Mouse (Mus musculus) kidney, postnatal 0 days (tissue): ENCODE data around the gene Olfr1140. TPM values are rescaled to one million over a fixed set of nuclear protein-coding genes. Genes with fewer than 3 reads are reported as not detected.

Experiments used
- ATAC-seq: fragments of 200-750 bp; cut with Nextera tagmentation; replicated peaks from 2 replicates; pipeline ENCODE4 v1.8.0; 2017; ENCODE audit warnings: low read depth, moderate number of reproducible peaks, moderate TSS enrichment, moderate library complexity; ENCODE audit not compliant: low FRiP score
- DNase-seq: peaks from one replicate; pipeline ENCODE4 v3.0.0-alpha.2; 2016; ENCODE audit warnings: low spot score
- H3K27ac ChIP-seq: fragments of 300-500 bp; sonication (generic); 2 replicates; pipeline ENCODE4 v1.5.1; 2014; ENCODE audit warnings: mild to moderate bottlenecking
- H3K27me3 ChIP-seq: fragments of 300-500 bp; sonication (generic); 2 replicates; pipeline ENCODE4 v1.6.1; 2014; ENCODE audit warnings: low read length, mixed read lengths; ENCODE audit not compliant: insufficient read depth
- H3K36me3 ChIP-seq: fragments of 300-500 bp; sonication (generic); 2 replicates; pipeline ENCODE4 v1.6.1; 2014; ENCODE audit warnings: low read length, mixed read lengths; ENCODE audit not compliant: insufficient read depth
- H3K4me1 ChIP-seq: fragments of 300-500 bp; sonication (generic); replicated peaks from 2 replicates; pipeline ENCODE4 v1.6.1; 2014; ENCODE audit warnings: antibody characterized with exemption, low read length, mixed read lengths; ENCODE audit not compliant: insufficient read depth
- H3K4me2 ChIP-seq: fragments of 300-500 bp; sonication (generic); 2 replicates; pipeline ENCODE4 v1.6.1; 2014; ENCODE audit warnings: mild to moderate bottlenecking, low read length, moderate library complexity, mixed read lengths
- H3K4me3 ChIP-seq: fragments of 300-500 bp; sonication (generic); replicated peaks from 2 replicates; pipeline ENCODE4 v1.5.1; 2014; ENCODE audit warnings: low read depth, low read length
- H3K9ac ChIP-seq: fragments of 300-500 bp; sonication (generic); 2 replicates; pipeline ENCODE4 v1.6.1; 2014; ENCODE audit warnings: low read depth, low read length
- H3K9me3 ChIP-seq: fragments of 300-500 bp; sonication (generic); replicated peaks from 2 replicates; pipeline ENCODE4 v1.6.1; 2016; ENCODE audit warnings: low read length, inconsistent platforms, mixed read lengths
- CTCF ChIP-seq: IDR thresholded peaks from 2 replicates; pipeline ENCODE4 v1.5.1; 2016; ENCODE audit warnings: antibody characterized with exemption, low read depth, mild to moderate bottlenecking, moderate library complexity
- WGBS: fragments of 180-500 bp; shearing (Covaris S2); extraction: QIAGEN DNeasy Blood & Tissue Kit; methylation state at CpG from one replicate; pipeline ENCODE4 v1.1.7; 2014; 5-methylcytosine and 5-hydroxymethylcytosine counted together
- polyA plus RNA-seq: library from polyadenylated mRNA; unstranded; fragments of >200 nt; fragmentation: Nextera tagmentation; extraction: Ambion mirVana; gene quantifications from 2 replicates; pipeline ENCODE4 v1.2.1, GENCODE M21; 2015

Olfr1140 gene
- not detected in 2 replicates for polyA plus RNA-seq

- Histone ChIP-seq H3K9me3 (no peaks in the 10 kb centered on the region), H3K27me3 (no peaks in the 10 kb centered on the region), H3K36me3 (no peaks in the 10 kb centered on the region), H3K4me3 (no peak within 1 kb of the TSS), H3K9ac (no peak within 1 kb of the TSS), H3K4me2 (no peak within 1 kb of the TSS), H3K27ac (no peak within 1 kb of the TSS), H3K4me1 (no peaks in the 10 kb centered on the region)
- WGBS = 76% methylated on average over 3 of the region's 3 CpGs
- DNase-seq (no peak), ATAC-seq (no peak)
- TF ChIP-seq CTCF = no peak
These were observed at the start of gene Olfr1140 for GRCm38 (mm10) chr2:87743452-87743851. Olfr1140 (plus strand) TSS chr2:87743752.

DNA sequence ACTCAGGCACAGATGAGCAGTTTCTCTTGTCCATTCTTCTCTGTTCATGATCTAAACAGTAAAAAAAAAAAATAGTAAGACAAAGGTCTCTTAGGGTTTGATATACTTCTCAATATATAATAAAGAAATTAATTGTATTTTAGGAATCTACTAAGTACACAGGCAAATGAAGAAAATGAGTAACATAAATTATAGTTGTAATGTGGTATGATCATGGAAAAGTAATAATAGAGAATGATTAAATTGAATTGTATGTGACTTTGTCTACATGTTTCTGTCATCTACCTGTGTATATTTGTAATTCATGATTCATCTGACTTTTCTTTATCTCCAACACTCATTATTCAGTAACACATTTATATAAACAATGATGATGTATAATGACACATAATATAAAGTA lies 49.7 kb upstream of the Olfr1140 start, which contains the start of gene Olfr1136:
TSS of gene Olfr1136 (minus strand) at position 101 of the 400 bp plus-strand sequence.
- ATAC-seq (no peak), DNase-seq (no peak)
- Histone ChIP-seq H3K9ac (no peak within 1 kb of the TSS), H3K4me1 (no peaks in the 10 kb centered on the region), H3K4me2 (no peak within 1 kb of the TSS), H3K9me3 (no peaks in the 10 kb centered on the region), H3K27ac (no peak within 1 kb of the TSS), H3K4me3 (no peak within 1 kb of the TSS), H3K36me3 (no peaks in the 10 kb centered on the region), H3K27me3 (no peaks in the 10 kb centered on the region)
- TF ChIP-seq CTCF = no peak

DNA sequence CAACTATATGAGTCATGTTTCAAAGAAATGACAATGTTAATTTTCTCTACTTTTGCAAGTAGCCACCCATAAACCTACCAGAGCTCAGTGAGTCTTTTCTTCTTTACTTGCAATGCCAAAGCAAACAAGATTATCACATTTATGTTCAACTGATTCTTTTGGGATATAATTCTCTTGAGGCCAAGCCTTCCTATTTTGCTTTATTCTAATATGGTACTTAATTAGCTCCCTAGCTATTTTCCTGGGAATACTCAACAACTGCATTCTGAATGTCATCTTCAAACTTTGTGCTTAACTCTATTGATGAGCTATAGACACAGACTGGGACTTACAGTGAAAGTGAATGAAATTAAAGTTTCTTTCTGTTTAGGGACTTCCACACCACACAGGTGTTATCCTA lies 30.5 kb upstream of the Olfr1140 start, which contains the start of gene Olfr1137:
TSS of gene Olfr1137 (minus strand) at position 101 of the 400 bp plus-strand sequence.
- TF ChIP-seq CTCF = no peak
- Histone ChIP-seq H3K4me3 (no peak within 1 kb of the TSS), H3K9me3 (no peaks in the 10 kb centered on the region), H3K4me1 (no peaks in the 10 kb centered on the region), H3K4me2 (no peak within 1 kb of the TSS), H3K27ac (no peak within 1 kb of the TSS), H3K36me3 (no peaks in the 10 kb centered on the region), H3K9ac (no peak within 1 kb of the TSS), H3K27me3 (no peaks in the 10 kb centered on the region)
- ATAC-seq (no peak), DNase-seq (no peak)

DNA sequence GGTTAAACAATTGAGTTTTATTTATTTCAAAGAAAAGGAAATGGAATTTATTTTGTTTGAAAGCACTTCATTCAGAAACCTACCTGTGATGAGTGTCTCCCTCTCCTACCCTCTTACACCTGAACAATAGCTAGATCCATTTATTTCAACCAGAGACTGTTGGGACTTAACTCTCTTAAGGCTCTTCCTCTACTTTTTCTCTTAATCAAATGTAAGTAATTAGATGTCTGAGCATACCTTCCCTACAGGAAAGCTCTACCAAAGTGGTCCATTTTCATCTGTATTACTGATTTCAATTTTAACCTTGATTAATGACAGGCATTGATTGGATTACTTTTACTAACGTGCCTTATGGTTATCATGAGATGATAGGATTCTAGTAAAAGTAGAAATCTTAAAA lies 3.7 kb upstream of the Olfr1140 start, which contains the start of gene Olfr1138:
TSS of gene Olfr1138 (minus strand) at position 101 of the 400 bp plus-strand sequence.
- WGBS = 84% methylated on average over 1 of the region's 1 CpGs
- Histone ChIP-seq H3K4me2 (no peak within 1 kb of the TSS), H3K27ac (no peak within 1 kb of the TSS), H3K9ac (no peak within 1 kb of the TSS), H3K27me3 (no peaks in the 10 kb centered on the region), H3K36me3 (no peaks in the 10 kb centered on the region), H3K4me3 (no peak within 1 kb of the TSS), H3K4me1 (no peaks in the 10 kb centered on the region), H3K9me3 (no peaks in the 10 kb centered on the region)
- DNase-seq (no peak), ATAC-seq (no peak)
- no peak for TF ChIP-seq CTCF

DNA sequence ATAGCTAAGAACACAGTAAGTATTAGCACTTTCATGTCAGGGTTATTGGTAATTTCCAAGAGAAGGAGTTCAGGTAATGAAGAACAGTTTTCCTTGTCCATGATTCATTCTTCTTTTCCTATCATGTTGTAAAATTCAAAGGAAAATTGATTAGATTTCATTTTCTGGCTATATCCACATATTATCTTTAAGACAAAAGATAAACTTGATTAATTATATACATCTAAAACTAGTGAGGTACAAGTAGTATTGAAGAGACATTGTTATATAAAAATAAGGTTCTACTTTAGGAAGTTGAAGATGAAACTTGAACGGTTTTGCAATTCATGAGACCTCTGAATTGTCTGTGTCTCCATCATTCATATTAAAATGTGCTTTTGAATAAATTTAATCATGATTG lies 10.3 kb downstream of the Olfr1140 start, which contains the start of gene Olfr1141:
TSS of gene Olfr1141 (minus strand) at position 101 of the 400 bp plus-strand sequence.
- no peaks in the 10 kb centered on the region for H3K9me3 ChIP-seq
- H3K4me2 ChIP-seq = no peak within 1 kb of the TSS
- H3K9ac ChIP-seq = no peak within 1 kb of the TSS
- no peak within 1 kb of the TSS for H3K4me3 ChIP-seq
- H3K27ac ChIP-seq = no peak within 1 kb of the TSS
- no peak for TF ChIP-seq CTCF
- H3K4me1 ChIP-seq = no peaks in the 10 kb centered on the region
- DNase-seq (no peak), ATAC-seq (no peak)
- WGBS = 83% methylated on average over 1 of the region's 1 CpGs
- H3K36me3 ChIP-seq = no peaks in the 10 kb centered on the region
- no peaks in the 10 kb centered on the region for H3K27me3 ChIP-seq

DNA sequence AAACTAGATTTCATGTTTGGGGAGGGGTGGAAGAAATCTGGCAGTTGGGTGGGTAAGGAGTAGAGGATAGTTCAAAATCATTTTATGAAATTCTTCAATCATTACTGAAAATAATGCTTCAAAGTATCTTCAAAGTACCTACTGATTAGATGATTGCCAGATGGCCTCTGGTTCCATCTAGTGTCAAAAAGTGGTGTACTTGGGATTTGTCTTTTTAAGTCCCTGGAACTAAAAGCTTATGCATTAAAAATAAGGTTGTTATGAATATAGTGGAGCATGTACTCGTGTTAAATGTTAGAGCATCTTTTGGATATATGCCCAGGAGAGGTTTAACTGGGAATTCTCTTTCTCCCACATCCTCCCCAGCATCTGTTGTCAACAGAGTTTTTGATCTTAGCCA lies 32.6 kb downstream of the Olfr1140 start:
- WGBS = 52% methylated on average over 1 of the region's 1 CpGs
- Histone ChIP-seq H3K4me2 (no peak overlapping the region), H3K9me3 (no peaks in the 10 kb centered on the region; the same call in 1 of the 2 replicates), H3K4me3 (no peak overlapping the region), H3K9ac (no peak overlapping the region), H3K27me3 (no peaks in the 10 kb centered on the region), H3K4me1 (no peaks in the 10 kb centered on the region), H3K27ac (no peak overlapping the region), H3K36me3 (no peaks in the 10 kb centered on the region)
- no peak for ATAC-seq
- peak; percentile 13; the same call in 1 of the 2 replicates for TF ChIP-seq CTCF
- DNase-seq = no peak

- H3K27ac ChIP-seq = no peak within 1 kb of the TSS
- DNase-seq = no peak
- WGBS = 69% methylated on average over 4 of the region's 4 CpGs
These were observed 35.6 kb downstream of the Olfr1140 start, which contains the start of gene Olfr152 for GRCm38 (mm10) chr2:87779183-87779582. Olfr152 (plus strand) TSS chr2:87779483.

More at GRCm38 (mm10) chr2:87779183-87779582, 35.6 kb downstream of the Olfr1140 start, which contains the start of gene Olfr152:
- H3K36me3 ChIP-seq = no peaks in the 10 kb centered on the region
- no peaks in the 10 kb centered on the region for H3K4me1 ChIP-seq
- H3K4me2 ChIP-seq = no peak within 1 kb of the TSS
- no peak for TF ChIP-seq CTCF
- H3K4me3 ChIP-seq = no peak within 1 kb of the TSS
- no peaks in the 10 kb centered on the region; the same call in 1 of the 2 replicates for H3K9me3 ChIP-seq
- no peak for ATAC-seq
- no peak within 1 kb of the TSS for H3K9ac ChIP-seq
- H3K27me3 ChIP-seq = no peaks in the 10 kb centered on the region

Other genes starting within 250 kb of the Olfr1140 start
- not detected in 2 replicates for gene Pramel7, start 246.7 kb upstream of the Olfr1140 start, polyA plus RNA-seq
- gene Pramel6, start 237.2 kb upstream of the Olfr1140 start, polyA plus RNA-seq = not detected in 2 replicates
- gene Olfr153, start 212.0 kb upstream of the Olfr1140 start, polyA plus RNA-seq = not detected in 2 replicates
- gene Olfr1128, start 198.2 kb upstream of the Olfr1140 start, polyA plus RNA-seq = not detected in 2 replicates
- gene Olfr1129, start 169.8 kb upstream of the Olfr1140 start, polyA plus RNA-seq = not detected in 2 replicates
- gene Olfr1130, start 137.5 kb upstream of the Olfr1140 start, polyA plus RNA-seq = not detected in 2 replicates
- gene Olfr1131, start 116.6 kb upstream of the Olfr1140 start, polyA plus RNA-seq = not detected in 2 replicates
- gene Olfr1132, start 106.2 kb upstream of the Olfr1140 start, polyA plus RNA-seq = not detected in 2 replicates
- not detected in 2 replicates for gene Olfr1133, start 96.4 kb upstream of the Olfr1140 start, polyA plus RNA-seq
- not detected in 2 replicates for gene Olfr1134, start 85.3 kb upstream of the Olfr1140 start, polyA plus RNA-seq
- gene Olfr1135, start 70.1 kb upstream of the Olfr1140 start, polyA plus RNA-seq = not detected in 2 replicates
- not detected in 2 replicates for gene Olfr1136, start 49.8 kb upstream of the Olfr1140 start, polyA plus RNA-seq
- not detected in 2 replicates for gene Olfr1137, start 30.6 kb upstream of the Olfr1140 start, polyA plus RNA-seq
- gene Olfr1138, start 3.8 kb upstream of the Olfr1140 start, polyA plus RNA-seq = not detected in 2 replicates
- gene Olfr1141, start 10.2 kb downstream of the Olfr1140 start, polyA plus RNA-seq = not detected in 2 replicates
- not detected in 2 replicates for gene Olfr152, start 35.7 kb downstream of the Olfr1140 start, polyA plus RNA-seq
- not detected in 2 replicates for gene Olfr1143, start 56.8 kb downstream of the Olfr1140 start, polyA plus RNA-seq
- gene Olfr1145, start 66.1 kb downstream of the Olfr1140 start, polyA plus RNA-seq = not detected in 2 replicates
- not detected in 2 replicates for gene Olfr1148, start 86.8 kb downstream of the Olfr1140 start, polyA plus RNA-seq
- not detected in 2 replicates for gene Olfr1150-ps1, start 100.2 kb downstream of the Olfr1140 start, polyA plus RNA-seq
- not detected in 2 replicates for gene Olfr1151, start 112.1 kb downstream of the Olfr1140 start, polyA plus RNA-seq
- not detected in 2 replicates for gene Olfr1152, start 122.7 kb downstream of the Olfr1140 start, polyA plus RNA-seq
- gene Olfr1153, start 151.2 kb downstream of the Olfr1140 start, polyA plus RNA-seq = not detected in 2 replicates
- not detected in 2 replicates for gene Olfr1154, start 161.4 kb downstream of the Olfr1140 start, polyA plus RNA-seq
- not detected in 2 replicates for gene Olfr1155, start 201.4 kb downstream of the Olfr1140 start, polyA plus RNA-seq
- gene Olfr1156, start 209.3 kb downstream of the Olfr1140 start, polyA plus RNA-seq = not detected in 2 replicates
- gene Olfr1157, start 224.5 kb downstream of the Olfr1140 start, polyA plus RNA-seq = not detected in 2 replicates
- not detected in 2 replicates for gene Olfr74, start 230.9 kb downstream of the Olfr1140 start, polyA plus RNA-seq
- gene Olfr1158, start 246.4 kb downstream of the Olfr1140 start, polyA plus RNA-seq = not detected in 2 replicates